Mouse (Mus musculus): ENCODE results near the gene Rcor1. TPM values are rescaled to one million over a fixed set of nuclear protein-coding genes. Genes with fewer than 3 reads are reported as not detected.

Rcor1 gene
- polyA plus RNA-seq, 1 experiment: 33.8 TPM

DNA sequence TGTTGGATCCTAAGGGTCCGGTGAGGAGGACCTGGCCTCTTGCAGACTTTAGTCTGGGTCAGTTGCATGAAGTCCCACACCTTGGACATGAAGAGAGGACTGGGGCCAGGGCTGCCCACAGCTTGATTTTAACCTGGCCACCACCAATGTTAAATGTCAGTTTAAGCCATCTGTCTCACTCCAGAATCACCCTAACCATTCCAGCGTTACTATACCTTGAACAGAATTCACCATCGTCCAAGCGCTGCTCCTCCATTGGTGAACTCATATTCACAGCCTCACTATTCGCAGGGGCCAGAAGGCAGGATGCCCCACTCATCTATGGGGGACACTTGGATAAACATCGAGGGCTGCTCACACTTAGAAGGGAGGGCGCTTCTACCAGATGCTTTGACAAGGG, 38.2 kb upstream of the Rcor1 start:
- TF ChIP-seq CTCF (IDR thresholded peaks at IDR 0.05; ENCODE audit: low read depth, low read length) (no peak), POLR2A (IDR thresholded peaks at IDR 0.05; ENCODE audit: borderline replicate concordance, low read depth, low read length) (no peak)
- Histone ChIP-seq H3K27ac (ENCODE audit: insufficient read depth, low read depth, low read length) (no peak overlapping the region), H3K4me3 (ENCODE audit: insufficient read depth, low read length) (no peak overlapping the region), H3K4me1 (ENCODE audit: control insufficient read depth, insufficient read depth, low read length) (peaks cover 9% of the 10 kb centered on the region)

DNA sequence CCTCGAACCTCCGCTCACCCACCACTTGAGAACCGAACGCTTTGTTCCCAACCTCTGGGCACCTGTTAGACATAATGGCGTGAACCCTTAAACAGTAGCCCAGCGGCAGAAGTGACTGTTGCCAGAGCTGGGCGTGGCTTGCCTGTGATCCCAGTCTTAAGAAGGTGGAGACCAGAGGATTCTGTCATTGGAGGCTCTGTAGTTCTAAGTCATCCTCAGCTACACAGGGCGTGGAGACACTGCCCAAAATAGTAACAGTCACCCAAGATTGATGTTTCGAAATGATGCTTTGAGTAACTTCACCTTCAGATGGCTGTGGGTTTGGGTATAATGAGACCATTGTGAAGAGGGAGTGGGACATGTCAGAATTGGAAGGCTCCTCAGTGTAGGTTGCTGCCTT, 35.0 kb upstream of the Rcor1 start:
- no peak for TF ChIP-seq POLR2A (IDR thresholded peaks at IDR 0.05; ENCODE audit: borderline replicate concordance, low read depth, low read length)
- TF ChIP-seq CTCF (IDR thresholded peaks at IDR 0.05; ENCODE audit: low read depth, low read length): no peak
- peaks cover 15% of the 10 kb centered on the region for H3K4me1 ChIP-seq (ENCODE audit: control insufficient read depth, insufficient read depth, low read length)

GRCm38 (mm10) chr12:111005803-111006202, 33.3 kb upstream of the Rcor1 start:
- Histone ChIP-seq H3K4me3 (ENCODE audit: insufficient read depth, low read length) (no peak overlapping the region), H3K4me1 (ENCODE audit: control insufficient read depth, insufficient read depth, low read length) (peaks cover 19% of the 10 kb centered on the region), H3K27ac (ENCODE audit: insufficient read depth, low read depth, low read length) (no peak overlapping the region)
- no peak for TF ChIP-seq POLR2A (IDR thresholded peaks at IDR 0.05; ENCODE audit: borderline replicate concordance, low read depth, low read length)
- TF ChIP-seq CTCF (IDR thresholded peaks at IDR 0.05; ENCODE audit: low read depth, low read length): no peak

More for the DNA sequence above, 35.0 kb upstream of the Rcor1 start:
- Histone ChIP-seq H3K27ac (ENCODE audit: insufficient read depth, low read depth, low read length) (no peak overlapping the region), H3K4me3 (ENCODE audit: insufficient read depth, low read length) (no peak overlapping the region)

DNA sequence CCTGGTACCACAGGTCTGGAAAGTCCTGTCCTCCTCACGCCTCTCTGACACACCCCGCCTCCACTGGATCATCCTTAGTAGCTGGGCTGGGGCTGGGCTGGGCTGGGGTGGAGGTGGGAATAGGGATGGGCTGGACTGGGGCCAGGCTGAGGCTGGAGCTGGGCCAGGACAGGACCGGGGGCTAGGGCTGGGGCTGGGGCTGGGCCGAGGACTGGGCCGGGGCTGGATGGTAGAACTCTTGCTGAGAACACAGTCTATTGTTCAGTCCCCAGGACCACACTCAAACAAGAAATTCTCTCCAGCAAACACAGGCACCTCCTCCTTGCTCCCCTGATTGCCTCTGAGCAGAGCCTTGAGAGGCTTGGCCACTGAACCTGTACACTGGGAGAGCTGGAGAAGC, 32.8 kb upstream of the Rcor1 start:
- Histone ChIP-seq H3K27ac (ENCODE audit: insufficient read depth, low read depth, low read length) (no peak overlapping the region), H3K4me1 (ENCODE audit: control insufficient read depth, insufficient read depth, low read length) (peaks cover 19% of the 10 kb centered on the region), H3K4me3 (ENCODE audit: insufficient read depth, low read length) (no peak overlapping the region)
- TF ChIP-seq POLR2A (IDR thresholded peaks at IDR 0.05; ENCODE audit: borderline replicate concordance, low read depth, low read length) (no peak), CTCF (IDR thresholded peaks at IDR 0.05; ENCODE audit: low read depth, low read length) (no peak)

- TF ChIP-seq CTCF (IDR thresholded peaks at IDR 0.05; ENCODE audit: low read depth, low read length) (no peak), POLR2A (IDR thresholded peaks at IDR 0.05; ENCODE audit: borderline replicate concordance, low read depth, low read length) (no peak)
- H3K27ac ChIP-seq (ENCODE audit: insufficient read depth, low read depth, low read length): no peak overlapping the region
- no peak overlapping the region for H3K4me3 ChIP-seq (ENCODE audit: insufficient read depth, low read length)
- peaks cover 19% of the 10 kb centered on the region for H3K4me1 ChIP-seq (ENCODE audit: control insufficient read depth, insufficient read depth, low read length)
These were observed 31.7 kb upstream of the Rcor1 start for GRCm38 (mm10) chr12:111007134-111008103.

DNA sequence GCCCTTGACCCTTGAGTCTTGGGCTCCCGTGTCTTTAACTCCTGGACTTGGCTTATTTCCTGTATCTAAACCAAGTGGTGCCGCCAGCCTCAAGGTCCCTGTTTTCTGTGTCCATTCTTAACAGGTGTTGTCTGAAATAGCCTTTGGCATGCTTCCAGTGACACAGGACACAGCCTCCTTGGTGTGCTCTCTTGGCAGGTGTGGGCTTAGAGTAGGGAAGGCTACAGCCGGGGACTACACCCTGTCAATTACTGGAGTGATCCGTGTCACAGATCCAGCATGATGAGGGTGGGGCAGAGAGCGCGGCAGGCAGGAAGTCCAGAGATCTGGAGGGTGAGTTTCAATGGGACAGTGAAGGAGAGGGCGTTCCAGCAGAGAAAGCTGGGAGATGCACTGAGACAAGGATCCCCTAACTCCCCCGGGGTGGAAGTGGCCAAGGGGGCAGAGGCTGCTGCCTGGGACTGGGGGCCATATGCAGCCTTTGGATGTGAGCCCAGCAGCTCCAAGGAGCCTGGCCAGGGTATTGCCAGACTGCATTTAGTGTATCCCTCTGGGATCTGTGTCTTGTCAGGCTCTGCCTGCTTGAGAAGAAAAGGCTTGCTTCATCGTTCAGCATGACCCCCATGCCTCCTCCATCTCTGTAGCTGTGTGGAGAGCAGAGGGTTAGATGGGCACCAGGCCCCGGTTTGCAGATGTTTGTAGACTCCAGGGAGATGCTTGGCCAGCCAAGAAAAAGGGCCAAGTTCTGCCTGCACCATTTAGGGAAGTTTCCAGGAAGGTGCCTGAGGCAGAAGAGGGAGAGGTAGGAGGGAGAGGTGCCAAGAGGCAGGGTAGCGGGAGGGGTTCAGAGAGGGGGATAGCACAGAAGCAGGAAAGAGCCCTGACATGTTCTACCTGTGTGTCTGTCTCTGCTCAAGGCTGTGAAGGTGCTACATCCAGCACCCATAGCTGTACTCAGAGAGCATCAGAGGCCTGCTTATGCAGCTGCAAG, 30.4 kb upstream of the Rcor1 start:
- TF ChIP-seq CTCF (IDR thresholded peaks at IDR 0.05; ENCODE audit: low read depth, low read length): peak; percentile 15; the same call in 1 of the 2 replicates
- TF ChIP-seq POLR2A (IDR thresholded peaks at IDR 0.05; ENCODE audit: borderline replicate concordance, low read depth, low read length): no peak
- Histone ChIP-seq H3K4me3 (ENCODE audit: insufficient read depth, low read length) (no peak overlapping the region), H3K4me1 (ENCODE audit: control insufficient read depth, insufficient read depth, low read length) (peaks cover 19% of the 10 kb centered on the region), H3K27ac (ENCODE audit: insufficient read depth, low read depth, low read length) (no peak overlapping the region)

- peaks cover 20% of the 10 kb centered on the region for H3K4me1 ChIP-seq (ENCODE audit: control insufficient read depth, insufficient read depth, low read length)
- H3K27ac ChIP-seq (ENCODE audit: insufficient read depth, low read depth, low read length): no peak overlapping the region
- no peak overlapping the region for H3K4me3 ChIP-seq (ENCODE audit: insufficient read depth, low read length)
- TF ChIP-seq CTCF (IDR thresholded peaks at IDR 0.05; ENCODE audit: low read depth, low read length) (no peak), POLR2A (IDR thresholded peaks at IDR 0.05; ENCODE audit: borderline replicate concordance, low read depth, low read length) (no peak)
These were observed 29.4 kb upstream of the Rcor1 start for GRCm38 (mm10) chr12:111009615-111010257.

DNA sequence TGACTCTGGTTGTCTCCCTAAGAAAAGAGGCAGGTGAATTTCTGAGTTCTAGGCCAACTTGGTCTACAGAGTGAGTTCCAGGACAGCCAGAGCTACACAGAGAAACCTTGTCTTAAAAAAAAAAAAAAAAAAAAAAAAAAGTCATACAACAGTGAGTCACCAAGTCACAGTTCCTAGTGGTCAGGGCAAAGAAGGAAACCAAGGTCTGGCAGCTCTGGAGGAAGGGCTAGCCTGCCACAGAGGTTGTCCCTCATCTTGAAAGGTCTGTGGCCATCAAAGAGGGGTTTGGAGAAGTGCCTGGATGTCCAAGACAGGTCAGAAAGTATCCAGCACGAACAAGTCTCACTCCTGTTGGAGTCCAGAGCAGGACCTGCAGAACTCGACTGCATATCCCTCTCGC, 22.3 kb upstream of the Rcor1 start:
- H3K4me1 ChIP-seq (ENCODE audit: control insufficient read depth, insufficient read depth, low read length): peaks cover 22% of the 10 kb centered on the region
- peak overlapping the region; percentile 9; the same call in 1 of the 2 replicates for H3K4me3 ChIP-seq (ENCODE audit: insufficient read depth, low read length)
- peak overlapping the region; percentile 78 for H3K27ac ChIP-seq (ENCODE audit: insufficient read depth, low read depth, low read length)
- TF ChIP-seq CTCF (IDR thresholded peaks at IDR 0.05; ENCODE audit: low read depth, low read length): no peak
- TF ChIP-seq POLR2A (IDR thresholded peaks at IDR 0.05; ENCODE audit: borderline replicate concordance, low read depth, low read length): no peak

DNA sequence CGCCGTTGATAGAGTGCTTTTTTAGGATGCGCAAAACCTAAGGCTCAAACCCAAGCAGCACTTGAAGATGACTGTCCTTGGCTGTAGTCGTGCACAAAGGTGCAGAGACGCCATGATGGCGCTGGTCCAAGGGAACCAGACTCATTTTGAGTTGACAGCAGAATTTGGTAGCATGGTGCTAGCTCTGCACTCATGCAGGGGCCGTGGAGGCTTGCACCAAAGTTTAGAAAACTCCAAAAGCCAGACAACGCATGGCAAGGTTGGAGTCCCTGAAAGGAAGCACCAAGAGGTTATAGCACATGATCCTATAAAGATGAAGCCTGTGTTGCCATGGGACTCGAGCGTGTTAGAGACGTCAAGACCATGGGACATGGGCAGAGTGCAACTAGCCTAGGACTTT, 21.1 kb upstream of the Rcor1 start:
- peaks cover 22% of the 10 kb centered on the region for H3K4me1 ChIP-seq (ENCODE audit: control insufficient read depth, insufficient read depth, low read length)
- H3K4me3 ChIP-seq (ENCODE audit: insufficient read depth, low read length): no peak overlapping the region
- TF ChIP-seq POLR2A (IDR thresholded peaks at IDR 0.05; ENCODE audit: borderline replicate concordance, low read depth, low read length) (no peak), CTCF (IDR thresholded peaks at IDR 0.05; ENCODE audit: low read depth, low read length) (no peak)
- no peak overlapping the region for H3K27ac ChIP-seq (ENCODE audit: insufficient read depth, low read depth, low read length)
